Mouse (Mus musculus) erythroblast, embryonic 14.5 days (primary cell): ENCODE results near the gene Hmox2.

Source experiments
- GATA1 ChIP-seq: IDR thresholded peaks from 2 replicates; pipeline ENCODE4 v1.6.1; 2012; ENCODE audit warnings: low read length, inconsistent platforms, mixed read lengths
- TAL1 ChIP-seq: IDR thresholded peaks from 3 replicates; pipeline ENCODE4 v1.6.1; 2012; ENCODE audit warnings: low read length, inconsistent platforms, mixed read lengths

GRCm38 (mm10) chr16:4736262-4736661 lies 10.1 kb downstream of the Hmox2 start:
- TF ChIP-seq GATA1 = no peak
- no peak for TF ChIP-seq TAL1
